ENCODE assay signal across 9 mouse cellular contexts in the genomic region with DNA sequence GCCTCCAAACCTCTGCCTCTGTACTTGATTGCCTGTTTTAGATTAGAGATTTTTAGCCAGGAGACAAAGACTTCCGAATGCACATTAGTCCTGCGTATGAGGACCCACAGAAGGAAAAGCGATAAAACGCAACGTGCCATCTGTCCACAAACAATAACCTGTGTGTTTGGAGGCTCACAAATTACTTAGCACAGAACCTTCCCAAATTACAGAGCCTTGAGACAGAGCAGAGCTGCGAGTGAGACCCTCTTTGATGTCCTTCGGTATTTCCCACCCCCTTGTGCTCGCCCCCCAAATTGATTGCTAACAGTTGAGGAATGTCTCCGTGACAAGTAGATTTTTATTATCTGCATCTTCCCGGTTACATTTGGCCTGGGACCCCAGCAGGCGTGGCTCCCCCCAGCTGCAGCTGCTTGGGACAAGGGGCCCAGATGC.
DNase-seq lines count a peak whose midpoint lies in the region; ATAC-seq and TF ChIP-seq lines count a peak whose summit lies in the region.
"Had no signal": no experiment of that assay in that cellular context is flagged by ENCODE, and none has a peak within 500 bp of the region (broad histone marks: within the 10 kb centered on the region; RNA-seq: fewer than 3 reads in every experiment).

No protein-coding gene starts in this region.

- no peak for ATAC-seq in lung, embryonic 16.5 days (ENCODE audit: low read depth)
- ATAC-seq in embryonic facial prominence, embryonic 15.5 days (ENCODE audit: insufficient number of reproducible peaks, low FRiP score, low TSS enrichment, low read depth), result no peak
- no peak for ATAC-seq in hindbrain, embryonic 15.5 days (ENCODE audit: low FRiP score, low read depth)
- peak; percentile 35 for ATAC-seq in neural tube, embryonic 14.5 days (ENCODE audit: low read depth)

- no peaks in the 10 kb centered on the region for H3K36me3 ChIP-seq in lung, embryonic 16.5 days (ENCODE audit: control insufficient read depth, insufficient read depth, low read length)
- H3K36me3 ChIP-seq in embryonic facial prominence, embryonic 15.5 days, result no peaks in the 10 kb centered on the region
- no peaks in the 10 kb centered on the region for H3K36me3 ChIP-seq in hindbrain, embryonic 15.5 days
- no peaks in the 10 kb centered on the region for H3K36me3 ChIP-seq in neural tube, embryonic 14.5 days (ENCODE audit: control insufficient read depth, insufficient read depth, low read length)

- H3K4me1 ChIP-seq in lung, embryonic 16.5 days (replicated peaks; ENCODE audit: control insufficient read depth, insufficient read depth, low read length), result peaks cover 26% of the 10 kb centered on the region
- no peaks in the 10 kb centered on the region for H3K4me1 ChIP-seq in lung, adult 2 months (ENCODE audit: control insufficient read depth, insufficient read depth, low read length)
- H3K4me1 ChIP-seq in embryonic facial prominence, embryonic 15.5 days, result peaks cover 50% of the 10 kb centered on the region
- peaks cover 50% of the 10 kb centered on the region for H3K4me1 ChIP-seq in hindbrain, embryonic 15.5 days (replicated peaks)
- peaks cover 42% of the 10 kb centered on the region for H3K4me1 ChIP-seq in neural tube, embryonic 14.5 days (ENCODE audit: control insufficient read depth, insufficient read depth, low read length)

- H3K27me3 ChIP-seq in lung, embryonic 16.5 days (ENCODE audit: control insufficient read depth, insufficient read depth, low read depth, low read length), result no peaks in the 10 kb centered on the region; the same call in 1 of the 2 replicates
- peaks cover 35% of the 10 kb centered on the region for H3K27me3 ChIP-seq in embryonic facial prominence, embryonic 15.5 days
- no peaks in the 10 kb centered on the region for H3K27me3 ChIP-seq in hindbrain, embryonic 15.5 days
- no peaks in the 10 kb centered on the region for H3K27me3 ChIP-seq in neural tube, embryonic 14.5 days (ENCODE audit: control insufficient read depth, insufficient read depth, low read length)

- DNase-seq in lung, adult 2 months, result no peak
- no peak for DNase-seq in thymus, postnatal 0 days (ENCODE audit: low spot score)
- DNase-seq in frontal cortex, postnatal 36 days (ENCODE audit: low spot score in 2 of 2), result no peak
- DNase-seq: gastrocnemius, postnatal 14 days; lung, adult 18-20 months had no signal

- TF ChIP-seq POLR2A in lung, adult 2 months (IDR thresholded peaks at IDR 0.05; ENCODE audit: borderline replicate concordance, extremely low read depth, low read depth, low read length), result no peak

- H3K27ac ChIP-seq in lung, embryonic 16.5 days (ENCODE audit: low read length), result no peak overlapping the region
- peak overlapping the region; percentile 74; the same call in 1 of the 2 replicates for H3K27ac ChIP-seq in embryonic facial prominence, embryonic 15.5 days (replicated peaks)
- peak overlapping the region; percentile 83 for H3K27ac ChIP-seq in hindbrain, embryonic 15.5 days (replicated peaks)
- peak overlapping the region; percentile 80 for H3K27ac ChIP-seq in neural tube, embryonic 14.5 days (ENCODE audit: low read depth, low read length)

- 27% methylated on average over 11 of the region's 11 CpGs for WGBS in lung, embryonic 16.5 days
- WGBS in lung, adult 2 months, result 42% methylated on average over 11 of the region's 11 CpGs
- WGBS in embryonic facial prominence, embryonic 15.5 days, result 10% methylated on average over 11 of the region's 11 CpGs
- 22% methylated on average over 11 of the region's 11 CpGs for WGBS in hindbrain, embryonic 15.5 days
- WGBS in neural tube, embryonic 14.5 days, result 6% methylated on average over 11 of the region's 11 CpGs

- H3K9ac ChIP-seq in lung, embryonic 16.5 days (ENCODE audit: low read length), result no peak overlapping the region
- H3K9ac ChIP-seq in embryonic facial prominence, embryonic 15.5 days, result no peak overlapping the region
- no peak overlapping the region for H3K9ac ChIP-seq in hindbrain, embryonic 15.5 days
- H3K9ac ChIP-seq in neural tube, embryonic 14.5 days (replicated peaks; ENCODE audit: low read depth, low read length), result peak overlapping the region; percentile 39; the same call in 1 of the 2 replicates

- no peaks in the 10 kb centered on the region for H3K9me3 ChIP-seq in lung, embryonic 16.5 days (ENCODE audit: control insufficient read depth, low read length)
- H3K9me3 ChIP-seq in embryonic facial prominence, embryonic 15.5 days (replicated peaks), result no peaks in the 10 kb centered on the region
- no peaks in the 10 kb centered on the region for H3K9me3 ChIP-seq in hindbrain, embryonic 15.5 days
- H3K9me3 ChIP-seq in neural tube, embryonic 14.5 days (ENCODE audit: control insufficient read depth, low read length), result no peaks in the 10 kb centered on the region

- H3K4me2 ChIP-seq in lung, embryonic 16.5 days (ENCODE audit: low read depth, low read length), result peak overlapping the region; percentile 87; the same call in 1 of the 2 replicates
- peak overlapping the region; percentile 76 for H3K4me2 ChIP-seq in embryonic facial prominence, embryonic 15.5 days (replicated peaks)
- peak overlapping the region; percentile 74; the same call in 1 of the 2 replicates for H3K4me2 ChIP-seq in hindbrain, embryonic 15.5 days
- H3K4me2 ChIP-seq in neural tube, embryonic 14.5 days (ENCODE audit: low read depth, low read length), result peak overlapping the region; percentile 11; the same call in 1 of the 2 replicates

- TF ChIP-seq CTCF in lung, adult 2 months (IDR thresholded peaks at IDR 0.05; ENCODE audit: insufficient read depth, low read length), result no peak

- H3K4me3 ChIP-seq in lung, embryonic 16.5 days (ENCODE audit: low read length), result no peak overlapping the region
- no peak overlapping the region for H3K4me3 ChIP-seq in lung, adult 2 months (replicated peaks; ENCODE audit: extremely low read depth, low read depth, low read length)
- peak overlapping the region; percentile 38 for H3K4me3 ChIP-seq in embryonic facial prominence, embryonic 15.5 days (replicated peaks)
- no peak overlapping the region for H3K4me3 ChIP-seq in hindbrain, embryonic 15.5 days
- H3K4me3 ChIP-seq in neural tube, embryonic 14.5 days (ENCODE audit: low read depth, low read length), result no peak overlapping the region

Comparison
In these comparisons a context has a peak if more than half of its experiments do, and no peak if none do; other contexts are left out.
1. H3K4me2 ChIP-seq: peak in every context shown above with its lines; median percentile 87 in lung, embryonic 16.5 days; 76 in embryonic facial prominence, embryonic 15.5 days; 74 in hindbrain, embryonic 15.5 days; 11 in neural tube, embryonic 14.5 days.